Mouse (Mus musculus) cerebellum, adult 18-20 months (tissue): Measurements from ENCODE around the gene Cdh1.
"Not testable (repeated sequence)": the region's sequence is repeated elsewhere in the genome, so short reads cannot be mapped to it uniquely, and the experiment has no call there.

Source experiments
- DNase-seq, 2 experiments: peaks; one replicate each; pipeline ENCODE4 v3.0.0; 2021

Gene Cdh1

DNA sequence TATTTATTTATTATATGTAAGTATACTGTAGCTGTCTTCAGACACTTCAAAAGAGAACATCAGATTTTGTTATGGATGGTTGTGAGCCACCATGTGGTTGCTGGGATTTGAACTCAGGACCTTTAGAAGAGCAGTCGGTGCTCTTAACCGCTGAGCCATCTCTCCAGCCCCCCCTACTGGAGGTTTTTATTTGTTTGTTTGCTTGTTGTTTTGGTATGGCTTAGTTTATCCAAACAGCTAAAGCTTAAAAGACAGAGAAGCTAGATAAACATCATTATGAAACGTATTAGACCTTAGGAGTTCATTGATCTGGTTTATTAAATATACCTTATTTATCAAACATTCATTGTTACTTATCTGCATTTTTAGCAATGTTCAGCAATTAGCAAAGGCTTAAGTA is 7.5 kb upstream of the Cdh1 start:
- not testable (repeated sequence) for DNase-seq

GRCm38 (mm10) chr8:106597067-106597466 is 6.1 kb upstream of the Cdh1 start:
- DNase-seq = no peak

DNA sequence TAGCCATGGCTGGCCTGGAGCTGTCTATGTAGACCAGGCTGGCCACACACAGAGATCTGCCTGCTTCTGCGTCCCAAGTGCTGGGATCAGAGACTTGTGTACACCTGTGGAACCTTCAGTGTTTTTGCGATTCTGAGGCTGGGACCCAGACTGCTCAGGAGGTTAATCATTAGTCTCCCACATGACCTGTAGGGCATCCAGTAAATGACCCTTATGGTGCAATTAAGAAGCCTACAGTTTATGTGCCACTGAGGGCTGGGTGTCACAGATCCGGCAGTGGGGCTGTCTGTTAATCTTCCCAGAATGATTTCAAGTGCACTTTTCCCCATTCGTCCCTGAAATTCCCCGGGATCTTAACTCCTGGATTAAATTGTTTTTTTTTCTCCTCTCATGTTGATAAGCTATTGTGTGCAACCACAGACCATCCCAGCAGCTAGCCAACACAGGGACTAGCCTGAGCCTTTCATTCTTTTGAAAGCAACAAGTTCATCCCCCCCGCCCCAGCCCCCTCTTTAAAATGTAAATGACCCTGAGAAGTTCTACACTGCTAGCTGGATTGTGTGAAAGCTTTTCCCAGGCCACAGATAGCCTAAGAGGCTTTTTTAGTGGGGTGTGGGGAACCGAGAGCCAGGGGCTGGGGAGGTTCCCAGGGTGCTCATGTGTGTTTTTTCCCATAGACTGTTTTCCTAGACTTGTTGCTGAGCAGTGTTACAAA is 3.7 kb upstream of the Cdh1 start:
- DNase-seq = no peak

GRCm38 (mm10) chr8:106603933-106604332 is 782 bp downstream of the Cdh1 start:
- DNase-seq = peak in 1 of 2 experiments; percentile 10

DNA sequence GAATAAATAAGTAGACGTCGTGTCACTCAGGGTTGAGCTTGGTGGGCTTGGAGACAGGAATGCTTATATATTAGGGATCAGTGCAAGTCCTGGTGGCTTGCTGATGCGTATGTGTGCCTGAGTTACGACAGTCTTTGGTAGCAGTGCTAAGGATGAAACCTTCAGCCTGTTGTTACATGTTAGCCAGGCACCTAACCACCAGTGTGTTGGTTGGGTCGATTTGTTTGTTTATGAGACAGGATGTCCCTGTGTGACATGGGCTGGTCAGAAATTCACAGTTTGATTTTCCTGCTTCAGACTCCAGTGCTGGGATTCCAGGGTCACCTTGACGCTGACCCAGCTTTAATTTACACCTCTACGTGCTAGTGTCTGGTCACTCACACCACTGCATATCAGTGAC is 2.5 kb downstream of the Cdh1 start:
- no peak for DNase-seq

- no peak for DNase-seq
These were observed 3.0 kb downstream of the Cdh1 start for GRCm38 (mm10) chr8:106606121-106606520.

- DNase-seq = no peak
These were observed 3.5 kb downstream of the Cdh1 start for GRCm38 (mm10) chr8:106606601-106607145.

- not testable (repeated sequence) for DNase-seq
These were observed 4.6 kb downstream of the Cdh1 start for GRCm38 (mm10) chr8:106607783-106608182.

- DNase-seq = no peak
These were observed 5.3 kb downstream of the Cdh1 start for GRCm38 (mm10) chr8:106608425-106608824.

GRCm38 (mm10) chr8:106609076-106609903 is 6.1 kb downstream of the Cdh1 start:
- no peak for DNase-seq

- DNase-seq = no peak
These were observed 7.9 kb downstream of the Cdh1 start for GRCm38 (mm10) chr8:106610958-106611640.

- no peak for DNase-seq
These were observed 8.9 kb downstream of the Cdh1 start for GRCm38 (mm10) chr8:106612047-106612446.

GRCm38 (mm10) chr8:106614704-106615103 is 11.6 kb downstream of the Cdh1 start:
- DNase-seq = no peak

- no peak for DNase-seq
These were observed 12.6 kb downstream of the Cdh1 start for GRCm38 (mm10) chr8:106615661-106616299.

- DNase-seq = no peak
These were observed 13.5 kb downstream of the Cdh1 start for GRCm38 (mm10) chr8:106616679-106617078.

DNA sequence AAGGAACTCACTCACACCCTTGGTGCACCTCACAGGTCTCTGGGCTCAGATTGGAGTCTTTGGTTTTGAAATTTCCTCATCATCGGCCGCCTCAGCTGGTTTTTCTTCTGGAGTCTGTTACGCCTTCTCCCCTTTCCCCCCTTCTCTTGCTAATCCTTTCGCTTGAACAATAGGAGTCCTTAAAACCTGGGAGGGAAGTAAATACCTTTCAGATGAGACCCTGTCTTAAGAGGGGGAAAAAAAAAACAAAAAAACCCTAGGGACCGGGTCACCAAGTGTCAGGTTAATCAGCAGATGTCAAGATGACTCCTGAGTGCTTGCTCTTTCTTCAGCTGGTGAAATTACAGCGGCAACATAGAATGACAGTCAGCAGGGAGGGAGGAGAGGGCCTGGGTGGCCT is 14.0 kb downstream of the Cdh1 start:
- DNase-seq = no peak

DNA sequence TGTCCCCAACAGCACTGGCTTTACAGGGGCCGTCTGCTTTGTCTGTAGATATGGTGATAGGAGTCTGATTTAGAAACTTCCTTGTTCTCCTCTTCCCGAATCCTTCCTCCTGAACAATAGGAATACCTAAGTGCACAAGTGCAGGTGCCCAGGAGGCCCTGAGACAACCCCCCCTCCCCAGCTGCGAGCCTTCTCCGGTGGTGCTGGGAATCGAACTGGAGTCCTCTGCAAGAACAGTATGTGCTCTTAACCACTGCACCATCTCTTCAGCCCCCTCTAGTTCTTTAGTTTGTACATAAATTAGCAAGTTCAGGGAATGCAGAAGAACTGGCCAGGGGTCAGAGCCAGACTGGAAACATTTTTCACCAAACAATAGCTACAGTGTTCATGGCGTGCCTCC is 14.7 kb downstream of the Cdh1 start:
- no peak for DNase-seq

DNA sequence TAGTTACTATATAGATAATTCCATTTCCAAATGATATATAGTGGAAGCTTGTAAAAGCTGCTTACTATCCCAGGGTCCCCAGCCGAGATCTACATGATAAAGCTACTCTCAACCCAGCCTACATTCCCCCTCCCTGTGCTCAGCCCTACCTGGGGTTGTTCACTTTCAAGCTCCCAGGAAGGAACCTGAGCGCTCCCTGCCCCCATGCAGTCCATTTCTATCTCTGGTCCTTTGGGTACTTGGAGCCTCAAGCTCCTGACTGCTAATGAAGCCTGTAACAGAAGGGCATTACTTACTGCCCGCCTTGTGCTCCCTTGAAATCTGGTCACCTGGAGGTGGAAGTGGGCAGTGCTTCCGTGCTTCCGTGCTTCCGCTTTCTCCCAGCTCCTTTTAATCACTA is 15.2 kb downstream of the Cdh1 start:
- no peak for DNase-seq

GRCm38 (mm10) chr8:106619549-106620245 is 16.5 kb downstream of the Cdh1 start:
- DNase-seq = peak; percentile 13 to 16

GRCm38 (mm10) chr8:106620488-106620887 is 17.3 kb downstream of the Cdh1 start:
- peak; percentile 48 to 51 for DNase-seq

DNA sequence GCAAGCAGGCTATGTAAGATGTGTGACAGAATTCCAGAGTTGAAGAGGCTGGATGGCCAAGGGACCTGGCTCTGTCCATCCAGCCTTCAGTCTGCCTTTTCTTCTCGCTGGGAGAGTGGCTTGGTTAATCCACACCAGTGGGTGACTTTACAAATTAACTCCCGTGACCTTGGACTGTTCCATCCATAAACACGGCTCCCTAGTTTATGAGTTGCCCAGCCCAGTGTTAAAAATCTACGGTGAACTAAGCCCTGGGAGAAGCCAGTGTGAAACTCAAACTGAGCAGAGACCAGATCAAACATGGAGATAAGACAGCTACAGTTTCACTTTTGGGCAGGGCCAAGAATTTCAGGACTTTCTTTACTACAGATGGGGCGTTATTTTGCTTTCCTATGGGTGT is 19.9 kb downstream of the Cdh1 start:
- no peak for DNase-seq

GRCm38 (mm10) chr8:106623451-106623850 is 20.3 kb downstream of the Cdh1 start:
- DNase-seq = no peak
